In genomic region chr2:156005393-156005792, GRCm38 (mm10) we compare ENCODE assay signal across 11 mouse cellular contexts. TPM values are rescaled to one million over a fixed set of nuclear protein-coding genes. Genes with fewer than 3 reads are reported as not detected.
A peak's percentile ranks its signal among the peaks of the same experiment; 100 is the strongest.
DNase-seq lines count a peak whose midpoint lies in the region; ATAC-seq and TF ChIP-seq lines count a peak whose summit lies in the region.
"Had no signal": no experiment of that assay in that cellular context is flagged by ENCODE, and none has a peak within 500 bp of the region (broad histone marks: within the 10 kb centered on the region; RNA-seq: fewer than 3 reads in every experiment).

No protein-coding gene starts in this region.

- in situ Hi-C loops in CH12.LX (cut with MboI; ENCODE audit: low pct_ligation_motif_present, low pct_unique_long_range_greater_than_20kb, low sequenced_read_pairs) = no loop called here

- no peaks in the 10 kb centered on the region for H3K9me3 ChIP-seq in forebrain, embryonic 14.5 days (replicated peaks; ENCODE audit: control insufficient read depth, low read length)
- no peaks in the 10 kb centered on the region for H3K9me3 ChIP-seq in forebrain, embryonic 16.5 days (ENCODE audit: control insufficient read depth, low read length)
- H3K9me3 ChIP-seq in liver, embryonic 11.5 days (ENCODE audit: control insufficient read depth, low read length) = peaks cover 3% of the 10 kb centered on the region; the same call in 1 of the 2 replicates
- H3K9me3 ChIP-seq in CH12.LX (replicated peaks; ENCODE audit: low read length) = peaks cover 2% of the 10 kb centered on the region
- peaks cover 2% of the 10 kb centered on the region; the same call in 1 of the 2 replicates for H3K9me3 ChIP-seq in liver, embryonic 14.5 days (ENCODE audit: control insufficient read depth, low read length)
- H3K9me3 ChIP-seq: heart, embryonic 13.5 days had no signal

- no peak overlapping the region for H3K9ac ChIP-seq in forebrain, embryonic 14.5 days (ENCODE audit: low read length)
- no peak overlapping the region for H3K9ac ChIP-seq in forebrain, embryonic 16.5 days (replicated peaks; ENCODE audit: low read depth, low read length)
- no peak overlapping the region for H3K9ac ChIP-seq in liver, embryonic 11.5 days (ENCODE audit: low read depth, low read length)
- H3K9ac ChIP-seq in CH12.LX (ENCODE audit: insufficient read depth, low read depth) = no peak overlapping the region
- H3K9ac ChIP-seq in liver, embryonic 14.5 days (replicated peaks) = no peak overlapping the region
- H3K9ac ChIP-seq: heart, embryonic 13.5 days; neural tube, embryonic 13.5 days had no signal

- TF ChIP-seq RAD21 in CH12.LX (IDR thresholded peaks at IDR 0.05; ENCODE audit: low read depth, low read length) = no peak

- ATAC-seq in forebrain, embryonic 14.5 days = no peak
- ATAC-seq in forebrain, embryonic 16.5 days = no peak
- no peak for ATAC-seq in liver, embryonic 11.5 days (replicated peaks; ENCODE audit: low FRiP score)
- no peak for ATAC-seq in liver, embryonic 14.5 days (ENCODE audit: insufficient read depth)

- WGBS in forebrain, embryonic 14.5 days = 95% methylated on average over 4 of the region's 4 CpGs
- WGBS in forebrain, embryonic 16.5 days = 94% methylated on average over 4 of the region's 4 CpGs
- 92% methylated on average over 4 of the region's 4 CpGs for WGBS in liver, embryonic 11.5 days
- WGBS in liver, embryonic 14.5 days (ENCODE audit: insufficient replicate concordance) = 78% methylated on average over 4 of the region's 4 CpGs

- H3K27ac ChIP-seq in forebrain, embryonic 14.5 days (ENCODE audit: low read depth, low read length) = no peak overlapping the region
- no peak overlapping the region for H3K27ac ChIP-seq in forebrain, embryonic 16.5 days (ENCODE audit: low read length)
- H3K27ac ChIP-seq in liver, embryonic 11.5 days (ENCODE audit: low read depth, low read length) = no peak overlapping the region
- no peak overlapping the region for H3K27ac ChIP-seq in CH12.LX (ENCODE audit: insufficient read depth, low read depth)
- H3K27ac ChIP-seq in liver, embryonic 14.5 days = no peak overlapping the region
- H3K27ac ChIP-seq: heart, embryonic 13.5 days; neural tube, embryonic 13.5 days had no signal

- H3K36me3 ChIP-seq in forebrain, embryonic 14.5 days (ENCODE audit: control insufficient read depth, insufficient read depth, low read length) = peaks cover 13% of the 10 kb centered on the region
- peaks cover 2% of the 10 kb centered on the region for H3K36me3 ChIP-seq in forebrain, embryonic 16.5 days (ENCODE audit: control insufficient read depth, insufficient read depth)
- H3K36me3 ChIP-seq in liver, embryonic 11.5 days (ENCODE audit: control insufficient read depth, insufficient read depth, low read length) = no peaks in the 10 kb centered on the region; the same call in 1 of the 2 replicates
- H3K36me3 ChIP-seq in CH12.LX (replicated peaks in 1 of 2; ENCODE audit: control insufficient read depth in 1 of 2, insufficient read depth in 1 of 2, low read length in 1 of 2) = peaks cover 6 to 37% of the 10 kb centered on the region in 2 experiments
- peaks cover 4% of the 10 kb centered on the region for H3K36me3 ChIP-seq in liver, embryonic 14.5 days (replicated peaks; ENCODE audit: control insufficient read depth, insufficient read depth, low read depth)

- TF ChIP-seq EP300 in CH12.LX (IDR thresholded peaks at IDR 0.05; ENCODE audit: low read length) = no peak
- TF ChIP-seq EP300 in liver, embryonic 14.5 days (IDR thresholded peaks at IDR 0.05; ENCODE audit: low read depth) = no peak

- peaks cover 7% of the 10 kb centered on the region; the same call in 1 of the 2 replicates for H3K4me1 ChIP-seq in forebrain, embryonic 14.5 days (ENCODE audit: control insufficient read depth, insufficient read depth, low read length)
- H3K4me1 ChIP-seq in forebrain, embryonic 16.5 days (replicated peaks; ENCODE audit: control insufficient read depth, insufficient read depth, low read length) = peaks cover 10% of the 10 kb centered on the region
- peaks cover 3% of the 10 kb centered on the region; the same call in 1 of the 2 replicates for H3K4me1 ChIP-seq in liver, embryonic 11.5 days (replicated peaks; ENCODE audit: control insufficient read depth, insufficient read depth, low read length)
- H3K4me1 ChIP-seq in CH12.LX (ENCODE audit: control insufficient read depth in 1 of 2, insufficient read depth in 2 of 2) = peaks cover 5 to 20% of the 10 kb centered on the region in 2 experiments
- H3K4me1 ChIP-seq in liver, embryonic 14.5 days (replicated peaks; ENCODE audit: control insufficient read depth in 2 of 2, insufficient read depth in 2 of 2, low read length in 1 of 2) = peaks cover 3 to 5% of the 10 kb centered on the region in 2 experiments; a peak in 2 of 4 replicates

- dilution Hi-C loops in CH12.LX (cut with MboI; ENCODE audit: extremely low pct_ligation_motif_present, extremely low pct_unique_long_range_greater_than_20kb, low sequenced_read_pairs) = no loop called here

- no peak for TF ChIP-seq POLR2A in CH12.LX (IDR thresholded peaks at IDR 0.05; ENCODE audit: low read depth, low read length)

- peak; percentile 28 for DNase-seq in forebrain, embryonic 14.5 days (ENCODE audit: low spot score)
- DNase-seq in liver (peak; percentile 36), CH12.LX (ENCODE audit: extremely low read depth) (peak; percentile 27)
- no peak for DNase-seq in liver, embryonic 11.5 days (ENCODE audit: low spot score)
- no peak for DNase-seq in liver, embryonic 14.5 days (ENCODE audit: low read depth in 3 of 3, low spot score in 3 of 3)
- DNase-seq in gastrocnemius, postnatal 36 days = no peak
- no peak for DNase-seq in gastrocnemius, postnatal 4 days (ENCODE audit: low spot score in 2 of 2)
- DNase-seq: lung, adult 2 months had no signal

- intact Hi-C loops in gastrocnemius, postnatal 36 days (cut with DNase I) = no loop called here

- peak; percentile 36 to 40; a peak in 3 of 4 replicates for TF ChIP-seq CTCF in CH12.LX (conservative IDR thresholded peaks at IDR 0.05 in 1 of 2, IDR thresholded peaks at IDR 0.05 in 1 of 2; ENCODE audit: low read depth in 2 of 2, low read length in 2 of 2)
- TF ChIP-seq CTCF in liver, embryonic 14.5 days (IDR thresholded peaks at IDR 0.05; ENCODE audit: low read depth) = peak; percentile 69

- no peak overlapping the region for H3K4me3 ChIP-seq in forebrain, embryonic 14.5 days (ENCODE audit: low read depth, low read length)
- no peak overlapping the region for H3K4me3 ChIP-seq in forebrain, embryonic 16.5 days (replicated peaks; ENCODE audit: low read length)
- H3K4me3 ChIP-seq in liver, embryonic 11.5 days (ENCODE audit: low read depth, low read length) = no peak overlapping the region
- H3K4me3 ChIP-seq in CH12.LX (replicated peaks in 1 of 3; ENCODE audit: low read depth in 2 of 3, low read length in 2 of 3, poor library complexity in 1 of 3) = no peak overlapping the region
- H3K4me3 ChIP-seq in liver, embryonic 14.5 days (ENCODE audit: insufficient read depth in 1 of 2, low read depth in 2 of 2, low read length in 2 of 2) = no peak overlapping the region
- H3K4me3 ChIP-seq: heart, embryonic 13.5 days; neural tube, embryonic 13.5 days had no signal

- no peaks in the 10 kb centered on the region for H3K27me3 ChIP-seq in forebrain, embryonic 14.5 days (replicated peaks; ENCODE audit: control insufficient read depth, insufficient read depth, low read length)
- no peaks in the 10 kb centered on the region for H3K27me3 ChIP-seq in forebrain, embryonic 16.5 days (replicated peaks; ENCODE audit: control insufficient read depth, insufficient read depth, low read length)
- H3K27me3 ChIP-seq in liver, embryonic 11.5 days (replicated peaks; ENCODE audit: control insufficient read depth, insufficient read depth, low read length) = no peaks in the 10 kb centered on the region
- H3K27me3 ChIP-seq in CH12.LX (replicated peaks) = no peaks in the 10 kb centered on the region
- no peaks in the 10 kb centered on the region for H3K27me3 ChIP-seq in liver, embryonic 14.5 days (ENCODE audit: control insufficient read depth, insufficient read depth, low read length)
- H3K27me3 ChIP-seq: heart, embryonic 13.5 days; neural tube, embryonic 13.5 days had no signal

- peaks cover 3% of the 10 kb centered on the region; the same call in 1 of the 2 replicates for H3K79me2 ChIP-seq in CH12.LX (replicated peaks; ENCODE audit: control insufficient read depth, extremely low read depth, insufficient read depth, poor library complexity, severe bottlenecking)

- no peak overlapping the region for H3K4me2 ChIP-seq in forebrain, embryonic 14.5 days (ENCODE audit: low read length)
- no peak overlapping the region for H3K4me2 ChIP-seq in forebrain, embryonic 16.5 days (ENCODE audit: low read length)
- H3K4me2 ChIP-seq in liver, embryonic 11.5 days = no peak overlapping the region
- H3K4me2 ChIP-seq in CH12.LX (ENCODE audit: insufficient read depth, low read depth, poor library complexity, severe bottlenecking) = no peak overlapping the region
- H3K4me2 ChIP-seq in liver, embryonic 14.5 days (ENCODE audit: low read depth) = no peak overlapping the region
- H3K4me2 ChIP-seq: heart, embryonic 13.5 days; neural tube, embryonic 13.5 days had no signal

RNA-seq across cellular contexts. Expression of gene 6430550D23Rik, which starts 2.4 kb away (rescaled TPM):
- 0.63 and 1.0 TPM in 2 replicates for polyA plus RNA-seq in forebrain, embryonic 14.5 days (2014; fragmentation: Nextera tagmentation; extraction: Ambion mirVana)
- 1.7 and 2.4 TPM in 2 replicates for polyA plus RNA-seq in forebrain, embryonic 16.5 days (2015; fragmentation: Nextera tagmentation; extraction: Ambion mirVana)
- 1.6 and 2.8 TPM in 2 replicates for polyA plus RNA-seq in liver, embryonic 11.5 days (2014; fragmentation: Nextera tagmentation; extraction: Ambion mirVana)
- 1.1 and 1.4 TPM in 2 replicates for total RNA-seq in CH12.LX (2012; rRNA removed)
- 0.78 and 1.1 TPM in 2 replicates for total RNA-seq in CH12.LX (2014; rRNA removed)
- 0.81 and 1.7 TPM in 2 replicates for polyA plus RNA-seq in CH12.LX (2012; ENCODE audit: insufficient read length, low read depth)
- 1.6 and 2.1 TPM in 2 replicates for polyA plus RNA-seq in liver, embryonic 14.5 days (2012; rRNA removed)
- 0.41 and 1.9 TPM in 2 replicates for polyA plus RNA-seq in liver, embryonic 14.5 days (2014; fragmentation: Nextera tagmentation; extraction: Ambion mirVana)
- under 1 TPM; 0.20 to 0.39 TPM for total RNA-seq in gastrocnemius, postnatal 36 days (2021)
- total RNA-seq in gastrocnemius, postnatal 4 days (2021) = under 1 TPM; 0.23 to 0.59 TPM

RNA-seq across cellular contexts. Expression of gene Ergic3, which starts 2.5 kb away (rescaled TPM):
- 391 and 444 TPM in 2 replicates for polyA plus RNA-seq in forebrain, embryonic 14.5 days (2014; fragmentation: Nextera tagmentation; extraction: Ambion mirVana)
- polyA plus RNA-seq in forebrain, embryonic 16.5 days (2015; fragmentation: Nextera tagmentation; extraction: Ambion mirVana) = 350 and 382 TPM in 2 replicates
- polyA plus RNA-seq in liver, embryonic 11.5 days (2014; fragmentation: Nextera tagmentation; extraction: Ambion mirVana) = 146 and 166 TPM in 2 replicates
- total RNA-seq in CH12.LX (2012; rRNA removed) (132 and 136 TPM in 2 replicates), CH12.LX (2014; rRNA removed) (51.6 and 53.0 TPM in 2 replicates)
- 146 and 163 TPM in 2 replicates for polyA plus RNA-seq in CH12.LX (2012; ENCODE audit: insufficient read length, low read depth)
- 72.8 and 90.2 TPM in 2 replicates for polyA plus RNA-seq in liver, embryonic 14.5 days (2012; rRNA removed)
- polyA plus RNA-seq in liver, embryonic 14.5 days (2014; fragmentation: Nextera tagmentation; extraction: Ambion mirVana) = 95.7 and 98.0 TPM in 2 replicates
- total RNA-seq in gastrocnemius, postnatal 36 days (2021) = 10 to 100 TPM; 44.1 to 46.2 TPM
- total RNA-seq in gastrocnemius, postnatal 4 days (2021) = 10 to 100 TPM; 92.9 to 98.5 TPM

RNA-seq across cellular contexts. Expression of gene Fer1l4, which starts 47.4 kb away (rescaled TPM):
- not detected in 2 replicates for polyA plus RNA-seq in forebrain, embryonic 14.5 days (2014; fragmentation: Nextera tagmentation; extraction: Ambion mirVana)
- polyA plus RNA-seq in forebrain, embryonic 16.5 days (2015; fragmentation: Nextera tagmentation; extraction: Ambion mirVana) = not detected in 2 replicates
- not detected in 2 replicates for polyA plus RNA-seq in liver, embryonic 11.5 days (2014; fragmentation: Nextera tagmentation; extraction: Ambion mirVana)
- total RNA-seq in CH12.LX (2012; rRNA removed) (not detected in 2 replicates), CH12.LX (2014; rRNA removed) (not detected in 2 replicates)
- polyA plus RNA-seq in CH12.LX (2012; ENCODE audit: insufficient read length, low read depth) = not detected in 2 replicates
- 0.02 TPM in 1 of 2 replicates, not detected in the other for polyA plus RNA-seq in liver, embryonic 14.5 days (2012; rRNA removed)
- not detected in 2 replicates for polyA plus RNA-seq in liver, embryonic 14.5 days (2014; fragmentation: Nextera tagmentation; extraction: Ambion mirVana)
- not detected for total RNA-seq in gastrocnemius, postnatal 36 days (2021)
- not detected for total RNA-seq in gastrocnemius, postnatal 4 days (2021)
- polyA plus RNA-seq: heart, embryonic 13.5 days; neural tube, embryonic 13.5 days had no signal

RNA-seq across cellular contexts. Expression of gene Cep250, which starts 49.1 kb away (rescaled TPM):
- 7.0 and 9.7 TPM in 2 replicates for polyA plus RNA-seq in forebrain, embryonic 14.5 days (2014; fragmentation: Nextera tagmentation; extraction: Ambion mirVana)
- polyA plus RNA-seq in forebrain, embryonic 16.5 days (2015; fragmentation: Nextera tagmentation; extraction: Ambion mirVana) = 17.0 and 18.9 TPM in 2 replicates
- 20.9 and 23.3 TPM in 2 replicates for polyA plus RNA-seq in liver, embryonic 11.5 days (2014; fragmentation: Nextera tagmentation; extraction: Ambion mirVana)
- 29.1 and 31.4 TPM in 2 replicates for total RNA-seq in CH12.LX (2012; rRNA removed)
- total RNA-seq in CH12.LX (2014; rRNA removed) = 13.5 and 17.7 TPM in 2 replicates
- 25.8 and 26.3 TPM in 2 replicates for polyA plus RNA-seq in CH12.LX (2012; ENCODE audit: insufficient read length, low read depth)
- 6.0 and 9.8 TPM in 2 replicates for polyA plus RNA-seq in liver, embryonic 14.5 days (2012; rRNA removed)
- polyA plus RNA-seq in liver, embryonic 14.5 days (2014; fragmentation: Nextera tagmentation; extraction: Ambion mirVana) = 7.4 and 9.3 TPM in 2 replicates
- total RNA-seq in gastrocnemius, postnatal 36 days (2021) = 1 to 10 TPM; 3.1 to 3.2 TPM
- 10 to 100 TPM; 19.0 to 22.7 TPM for total RNA-seq in gastrocnemius, postnatal 4 days (2021)

RNA-seq across cellular contexts. Expression of gene Spag4, which starts 59.6 kb away (rescaled TPM):
- 4.6 and 5.1 TPM in 2 replicates for polyA plus RNA-seq in forebrain, embryonic 14.5 days (2014; fragmentation: Nextera tagmentation; extraction: Ambion mirVana)
- polyA plus RNA-seq in forebrain, embryonic 16.5 days (2015; fragmentation: Nextera tagmentation; extraction: Ambion mirVana) = 5.2 and 7.5 TPM in 2 replicates
- 4.1 and 4.7 TPM in 2 replicates for polyA plus RNA-seq in liver, embryonic 11.5 days (2014; fragmentation: Nextera tagmentation; extraction: Ambion mirVana)
- total RNA-seq in CH12.LX (2012; rRNA removed) = 3.1 and 3.6 TPM in 2 replicates
- total RNA-seq in CH12.LX (2014; rRNA removed) = 2.2 and 3.0 TPM in 2 replicates
- 2.6 and 2.9 TPM in 2 replicates for polyA plus RNA-seq in CH12.LX (2012; ENCODE audit: insufficient read length, low read depth)
- 0.69 and 1.1 TPM in 2 replicates for polyA plus RNA-seq in liver, embryonic 14.5 days (2012; rRNA removed)
- 0.49 and 1.2 TPM in 2 replicates for polyA plus RNA-seq in liver, embryonic 14.5 days (2014; fragmentation: Nextera tagmentation; extraction: Ambion mirVana)
- not detected for total RNA-seq in gastrocnemius, postnatal 36 days (2021)
- total RNA-seq in gastrocnemius, postnatal 4 days (2021) = 1 to 10 TPM in 1 of 2 experiments, under 1 TPM in 1; 0.49 to 1.1 TPM

Comparison
In these comparisons a context has a peak if more than half of its experiments do, and no peak if none do; other contexts are left out.
1. DNase-seq: peak in forebrain, embryonic 14.5 days (single experiment), liver (single experiment) and CH12.LX (single experiment); none in liver, embryonic 11.5 days (single experiment), liver, embryonic 14.5 days (0 of 3), gastrocnemius, postnatal 36 days (0 of 2) and gastrocnemius, postnatal 4 days (0 of 2).